Mouse (Mus musculus): ENCODE results near the gene Gpam.

- no peak for TF ChIP-seq POLR2A (IDR thresholded peaks at IDR 0.05; ENCODE audit: borderline replicate concordance, control insufficient read depth, low read depth, low read length)
- no peak for TF ChIP-seq CTCF (IDR thresholded peaks at IDR 0.05; ENCODE audit: control insufficient read depth, insufficient read depth, low read length)
These were observed 21.1 kb downstream of the Gpam start for GRCm38 (mm10) chr19:55105969-55106368.
